Mouse (Mus musculus): Measurements from ENCODE around the gene Lrriq3. TPM values are rescaled to one million over a fixed set of nuclear protein-coding genes. Genes with fewer than 3 reads are reported as not detected.

Lrriq3 gene
- total and polyA plus RNA-seq, 3 experiments, result 0.16 to 0.42 (median 0.30) TPM

DNA sequence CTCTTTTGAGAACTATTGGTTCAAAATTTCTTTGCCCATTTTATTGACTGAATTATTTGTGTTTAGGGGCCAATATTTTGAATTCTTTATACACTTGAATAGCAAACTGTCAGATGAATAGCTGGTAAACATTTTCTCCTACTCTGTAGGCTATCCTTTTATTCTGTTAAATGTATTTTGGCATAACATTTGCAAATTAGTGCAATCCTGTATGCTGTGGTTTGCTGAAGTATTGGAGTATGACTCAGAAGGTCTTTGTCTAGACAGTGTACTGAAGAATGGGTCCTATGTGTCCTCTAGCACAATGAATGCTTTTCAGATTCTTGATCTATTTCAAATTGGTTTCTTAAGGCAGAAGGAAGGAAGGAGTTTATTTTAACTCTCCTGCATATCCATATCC is 35.7 kb upstream of the Lrriq3 start:
- no peak overlapping the region for H3K9ac ChIP-seq (ENCODE audit: low read depth, low read length)
- H3K4me1 ChIP-seq (ENCODE audit: control insufficient read depth, insufficient read depth, low read length), result no peaks in the 10 kb centered on the region
- intact Hi-C loops (cut with DNase I), result no loop called here
- H3K27ac ChIP-seq, result no peak overlapping the region
- H3K36me3 ChIP-seq (ENCODE audit: control insufficient read depth, insufficient read depth, low read length), result no peaks in the 10 kb centered on the region
- no peak for TF ChIP-seq EP300 (IDR thresholded peaks at IDR 0.05; ENCODE audit: insufficient read depth, low read depth, low read length)
- no peak for TF ChIP-seq POLR2A (IDR thresholded peaks at IDR 0.05; ENCODE audit: insufficient read depth, low read depth, low read length)
- TF ChIP-seq CTCF (IDR thresholded peaks at IDR 0.05), result no peak
- no peaks in the 10 kb centered on the region for H3K79me2 ChIP-seq (replicated peaks; ENCODE audit: control insufficient read depth, insufficient read depth, low read length)
- DNase-seq, result no peak
- H3K4me3 ChIP-seq, result no peak overlapping the region
- no peaks in the 10 kb centered on the region for H3K27me3 ChIP-seq (ENCODE audit: control insufficient read depth, insufficient read depth, low read length)

DNA sequence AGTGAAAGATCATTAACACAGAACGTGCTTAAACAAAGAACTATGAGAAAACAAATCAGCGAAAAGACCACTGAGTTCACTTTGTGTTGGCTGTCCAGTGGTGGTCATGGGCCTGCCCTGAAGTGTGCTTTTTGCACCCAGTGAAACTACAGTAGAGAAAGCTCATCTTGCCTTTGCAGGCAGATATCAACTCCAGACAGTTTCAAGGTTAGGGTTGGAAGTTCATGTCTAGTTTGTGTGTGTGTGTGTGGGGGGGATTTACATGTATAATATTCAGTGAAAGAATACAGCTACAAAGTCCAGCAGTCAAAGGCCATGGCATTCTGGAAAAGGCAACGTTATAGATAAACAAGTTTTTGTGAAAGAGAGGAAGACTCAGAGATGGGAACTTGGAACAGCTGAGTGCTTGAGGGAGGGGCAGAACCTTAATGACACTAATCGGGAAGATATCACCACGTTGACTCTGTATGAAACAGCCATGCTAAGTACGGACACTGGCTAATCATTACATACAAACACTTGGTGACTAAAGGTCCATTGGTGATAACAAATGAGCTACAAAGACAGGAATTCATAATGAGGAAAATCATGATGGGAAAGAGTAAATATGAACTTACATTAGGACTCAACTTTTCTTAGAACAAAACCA is 34.3 kb upstream of the Lrriq3 start:
- Histone ChIP-seq H3K27me3 (ENCODE audit: control insufficient read depth, insufficient read depth, low read length) (no peaks in the 10 kb centered on the region), H3K36me3 (ENCODE audit: control insufficient read depth, insufficient read depth, low read length) (no peaks in the 10 kb centered on the region), H3K79me2 (replicated peaks; ENCODE audit: control insufficient read depth, insufficient read depth, low read length) (no peaks in the 10 kb centered on the region), H3K4me1 (ENCODE audit: control insufficient read depth, insufficient read depth, low read length) (no peaks in the 10 kb centered on the region), H3K27ac (no peak overlapping the region), H3K4me3 (no peak overlapping the region), H3K9ac (ENCODE audit: low read depth, low read length) (no peak overlapping the region)
- 72% methylated on average over 6 of the region's 6 CpGs for WGBS
- no peak for DNase-seq
- intact Hi-C loops (cut with DNase I), result no loop called here
- TF ChIP-seq CTCF (IDR thresholded peaks at IDR 0.05), result no peak

DNA sequence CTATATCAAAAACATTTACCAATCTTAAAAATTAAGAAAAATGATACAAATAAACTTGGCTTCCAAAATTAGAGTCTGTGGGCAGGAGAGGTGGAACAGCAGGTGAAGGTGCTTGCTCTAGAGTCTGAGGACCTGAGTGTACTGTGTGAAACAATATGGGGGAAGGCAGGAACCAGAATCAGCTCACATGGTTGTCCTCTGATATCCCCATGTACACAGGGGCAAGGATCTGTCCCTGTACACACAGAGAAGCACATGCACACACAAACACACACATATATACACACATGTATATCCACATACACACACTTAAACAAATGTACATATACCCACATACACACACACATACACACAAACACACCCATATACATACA is 33.8 kb upstream of the Lrriq3 start:
- Histone ChIP-seq H3K27me3 (ENCODE audit: control insufficient read depth, insufficient read depth, low read length) (no peaks in the 10 kb centered on the region), H3K36me3 (ENCODE audit: control insufficient read depth, insufficient read depth, low read length) (no peaks in the 10 kb centered on the region), H3K4me1 (ENCODE audit: control insufficient read depth, insufficient read depth, low read length) (no peaks in the 10 kb centered on the region), H3K4me3 (no peak overlapping the region), H3K9ac (ENCODE audit: low read depth, low read length) (no peak overlapping the region), H3K79me2 (replicated peaks; ENCODE audit: control insufficient read depth, insufficient read depth, low read length) (no peaks in the 10 kb centered on the region), H3K27ac (no peak overlapping the region)
- intact Hi-C loops (cut with DNase I), result no loop called here
- TF ChIP-seq POLR2A (IDR thresholded peaks at IDR 0.05; ENCODE audit: insufficient read depth, low read depth, low read length) (no peak), CTCF (IDR thresholded peaks at IDR 0.05) (no peak), EP300 (IDR thresholded peaks at IDR 0.05; ENCODE audit: insufficient read depth, low read depth, low read length) (no peak)
- DNase-seq, result no peak

DNA sequence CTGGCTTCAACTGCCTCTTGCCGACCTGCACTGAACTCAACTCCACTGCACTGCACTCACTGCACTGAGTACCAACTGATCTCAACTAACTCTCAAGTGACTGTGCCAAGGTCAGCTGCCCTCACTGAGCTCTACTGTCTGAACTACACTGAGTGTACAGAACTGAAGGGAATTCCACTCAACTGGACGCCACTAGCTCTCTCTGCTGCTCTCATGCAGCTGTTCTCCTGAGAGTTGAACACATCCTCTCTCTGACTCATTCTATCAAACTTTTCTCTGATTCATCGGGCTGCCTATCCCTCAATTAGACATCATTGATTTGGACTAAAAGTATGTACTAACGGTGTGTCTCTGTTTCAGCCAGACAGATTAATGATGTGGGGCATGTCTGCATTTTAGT is 15.3 kb upstream of the Lrriq3 start:
- intact Hi-C loops (cut with DNase I), result no loop called here
- TF ChIP-seq EP300 (IDR thresholded peaks at IDR 0.05; ENCODE audit: insufficient read depth, low read depth, low read length) (no peak), POLR2A (IDR thresholded peaks at IDR 0.05; ENCODE audit: insufficient read depth, low read depth, low read length) (no peak), CTCF (IDR thresholded peaks at IDR 0.05) (no peak)
- H3K79me2 ChIP-seq (replicated peaks; ENCODE audit: control insufficient read depth, insufficient read depth, low read length), result no peaks in the 10 kb centered on the region
- H3K27me3 ChIP-seq (ENCODE audit: control insufficient read depth, insufficient read depth, low read length), result no peaks in the 10 kb centered on the region
- no peaks in the 10 kb centered on the region for H3K36me3 ChIP-seq (ENCODE audit: control insufficient read depth, insufficient read depth, low read length)
- H3K4me3 ChIP-seq, result no peak overlapping the region
- 71% methylated on average over 4 of the region's 4 CpGs for WGBS
- H3K9ac ChIP-seq (ENCODE audit: low read depth, low read length), result no peak overlapping the region
- no peaks in the 10 kb centered on the region for H3K4me1 ChIP-seq (ENCODE audit: control insufficient read depth, insufficient read depth, low read length)
- H3K27ac ChIP-seq, result no peak overlapping the region
- DNase-seq, result no peak

- Histone ChIP-seq H3K79me2 (replicated peaks; ENCODE audit: control insufficient read depth, insufficient read depth, low read length) (no peaks in the 10 kb centered on the region), H3K36me3 (ENCODE audit: control insufficient read depth, insufficient read depth, low read length) (no peaks in the 10 kb centered on the region; the same call in none of the 2 replicates), H3K27ac (no peak overlapping the region), H3K4me3 (no peak overlapping the region), H3K4me1 (ENCODE audit: control insufficient read depth, insufficient read depth, low read length) (peaks cover 2% of the 10 kb centered on the region), H3K9ac (ENCODE audit: low read depth, low read length) (no peak overlapping the region), H3K27me3 (ENCODE audit: control insufficient read depth, insufficient read depth, low read length) (no peaks in the 10 kb centered on the region)
- intact Hi-C loops (cut with DNase I), result loop anchor here (2.0 kb wide), 1 partner anchor 495 kb away; the partner anchor contains the start of genes Cryz and Tyw3
- TF ChIP-seq POLR2A (IDR thresholded peaks at IDR 0.05; ENCODE audit: insufficient read depth, low read depth, low read length), result no peak
- TF ChIP-seq EP300 (IDR thresholded peaks at IDR 0.05; ENCODE audit: insufficient read depth, low read depth, low read length), result no peak
- no peak for TF ChIP-seq CTCF (IDR thresholded peaks at IDR 0.05)
- no peak for DNase-seq
- 91% methylated on average over 6 of the region's 6 CpGs for WGBS
These were observed 1.2 kb upstream of the Lrriq3 start for GRCm38 (mm10) chr3:155092081-155092480.

- no peak for DNase-seq
- intact Hi-C loops (cut with DNase I), result no loop called here
- Histone ChIP-seq H3K36me3 (ENCODE audit: control insufficient read depth, insufficient read depth, low read length) (no peaks in the 10 kb centered on the region), H3K79me2 (replicated peaks; ENCODE audit: control insufficient read depth, insufficient read depth, low read length) (no peaks in the 10 kb centered on the region), H3K4me1 (ENCODE audit: control insufficient read depth, insufficient read depth, low read length) (no peaks in the 10 kb centered on the region), H3K9ac (ENCODE audit: low read depth, low read length) (no peak overlapping the region), H3K27ac (no peak overlapping the region), H3K4me3 (no peak overlapping the region), H3K27me3 (ENCODE audit: control insufficient read depth, insufficient read depth, low read length) (no peaks in the 10 kb centered on the region)
- TF ChIP-seq CTCF (IDR thresholded peaks at IDR 0.05), result no peak
- no peak for TF ChIP-seq EP300 (IDR thresholded peaks at IDR 0.05; ENCODE audit: insufficient read depth, low read depth, low read length)
- no peak for TF ChIP-seq POLR2A (IDR thresholded peaks at IDR 0.05; ENCODE audit: insufficient read depth, low read depth, low read length)
- 77% methylated on average over 1 of the region's 1 CpGs for WGBS
These were observed 6.0 kb downstream of the Lrriq3 start for GRCm38 (mm10) chr3:155099266-155099665.

Measured in heart, adult 2 months (tissue).